ENCODE assay signal across 8 mouse cellular contexts in genomic region chr16:17146772-17147235, GRCm38 (mm10). TPM values are rescaled to one million over a fixed set of nuclear protein-coding genes. Genes with fewer than 3 reads are reported as not detected.
A peak's percentile ranks its signal among the peaks of the same experiment; 100 is the strongest.
DNase-seq lines count a peak whose midpoint lies in the region; ATAC-seq and TF ChIP-seq lines count a peak whose summit lies in the region.

Ccdc116 (minus strand) TSS chr16:17147229.

- H3K9ac ChIP-seq in embryonic facial prominence, embryonic 14.5 days (ENCODE audit: low read depth, low read length) = peak within 1 kb of the TSS; percentile 66
- peak within 1 kb of the TSS; percentile 50 for H3K9ac ChIP-seq in limb, embryonic 12.5 days (replicated peaks)
- peak within 1 kb of the TSS; percentile 71 for H3K9ac ChIP-seq in midbrain, embryonic 14.5 days (replicated peaks; ENCODE audit: low read length)

- peaks cover 8% of the 10 kb centered on the region; the same call in 1 of the 2 replicates for H3K36me3 ChIP-seq in embryonic facial prominence, embryonic 14.5 days (ENCODE audit: control insufficient read depth, insufficient read depth, low read length)
- peaks cover 10% of the 10 kb centered on the region for H3K36me3 ChIP-seq in limb, embryonic 12.5 days
- peaks cover 8% of the 10 kb centered on the region; the same call in 1 of the 2 replicates for H3K36me3 ChIP-seq in midbrain, embryonic 14.5 days (ENCODE audit: control insufficient read depth, insufficient read depth, low read length)

- peak; percentile 89 for ATAC-seq in embryonic facial prominence, embryonic 14.5 days (ENCODE audit: low read depth)
- peak; percentile 72 for ATAC-seq in limb, embryonic 12.5 days (ENCODE audit: insufficient number of reproducible peaks, insufficient read depth, low FRiP score, low TSS enrichment, low read depth)
- ATAC-seq in midbrain, embryonic 14.5 days (ENCODE audit: low FRiP score, low TSS enrichment) = peak; percentile 86

- H3K9me3 ChIP-seq in embryonic facial prominence, embryonic 14.5 days (ENCODE audit: control insufficient read depth, low read length) = no peaks in the 10 kb centered on the region
- H3K9me3 ChIP-seq in limb, embryonic 12.5 days = no peaks in the 10 kb centered on the region
- H3K9me3 ChIP-seq in midbrain, embryonic 14.5 days (ENCODE audit: control insufficient read depth, low read length) = no peaks in the 10 kb centered on the region

- TF ChIP-seq CTCF in bone marrow, adult 2 months (IDR thresholded peaks at IDR 0.05; ENCODE audit: control insufficient read depth, insufficient read depth, low read length) = peak; percentile 30; the same call in 1 of the 2 replicates

- WGBS in bone marrow, adult 2 months = under 1% methylated on average over 34 of the region's 34 CpGs
- WGBS in embryonic facial prominence, embryonic 14.5 days = 0% methylated on average over 20 of the region's 34 CpGs
- WGBS in limb, embryonic 12.5 days = under 1% methylated on average over 34 of the region's 34 CpGs
- WGBS in midbrain, embryonic 14.5 days = under 1% methylated on average over 34 of the region's 34 CpGs

- H3K4me1 ChIP-seq in bone marrow, adult 2 months (ENCODE audit: control insufficient read depth, insufficient read depth, low read length) = no peaks in the 10 kb centered on the region; the same call in 1 of the 2 replicates
- peaks cover 6% of the 10 kb centered on the region; the same call in 1 of the 2 replicates for H3K4me1 ChIP-seq in embryonic facial prominence, embryonic 14.5 days (ENCODE audit: control insufficient read depth, insufficient read depth, low read length)
- peaks cover 11% of the 10 kb centered on the region; the same call in 1 of the 2 replicates for H3K4me1 ChIP-seq in limb, embryonic 12.5 days (replicated peaks)
- peaks cover 10% of the 10 kb centered on the region for H3K4me1 ChIP-seq in midbrain, embryonic 14.5 days (ENCODE audit: control insufficient read depth, insufficient read depth, low read length)

- H3K27me3 ChIP-seq in embryonic facial prominence, embryonic 14.5 days (replicated peaks; ENCODE audit: control insufficient read depth, insufficient read depth, low read length) = peaks cover 4% of the 10 kb centered on the region; the same call in 1 of the 2 replicates
- peaks cover 17% of the 10 kb centered on the region for H3K27me3 ChIP-seq in limb, embryonic 12.5 days
- H3K27me3 ChIP-seq in midbrain, embryonic 14.5 days (ENCODE audit: control insufficient read depth, insufficient read depth, low read length) = no peaks in the 10 kb centered on the region; the same call in 1 of the 2 replicates

- H3K4me2 ChIP-seq in embryonic facial prominence, embryonic 14.5 days (ENCODE audit: low read depth, low read length) = peak within 1 kb of the TSS; percentile 100
- H3K4me2 ChIP-seq in limb, embryonic 12.5 days = peak within 1 kb of the TSS; percentile 97
- H3K4me2 ChIP-seq in midbrain, embryonic 14.5 days (ENCODE audit: low read length) = peak within 1 kb of the TSS; percentile 90

- peak; percentile 94 for DNase-seq in A20 (ENCODE audit: low read depth, low spot score)
- peak; percentile 94 for DNase-seq in embryonic facial prominence, embryonic 14.5 days (ENCODE audit: low spot score)
- DNase-seq in heart, adult 8-10 months (ENCODE audit: low spot score) = peak; percentile 62
- DNase-seq in kidney, adult 8-10 months = peak; percentile 55 to 73
- DNase-seq in midbrain, embryonic 14.5 days = peak; percentile 95
- DNase-seq in spleen, adult 12 weeks (ENCODE audit: low spot score) = peak; percentile 63

- H3K27ac ChIP-seq in bone marrow, adult 2 months (ENCODE audit: control insufficient read depth, insufficient read depth, low read depth, low read length, poor library complexity) = no peak within 1 kb of the TSS
- H3K27ac ChIP-seq in embryonic facial prominence, embryonic 14.5 days (replicated peaks; ENCODE audit: low read depth, low read length) = no peak within 1 kb of the TSS
- no peak within 1 kb of the TSS for H3K27ac ChIP-seq in limb, embryonic 12.5 days
- H3K27ac ChIP-seq in midbrain, embryonic 14.5 days (replicated peaks; ENCODE audit: low read depth, low read length) = peak within 1 kb of the TSS; percentile 52; the same call in 1 of the 2 replicates

- TF ChIP-seq POLR2A in bone marrow, adult 2 months (IDR thresholded peaks at IDR 0.05; ENCODE audit: borderline replicate concordance, control insufficient read depth, low read depth, low read length) = peak; percentile 46; the same call in 1 of the 2 replicates

- H3K4me3 ChIP-seq in bone marrow, adult 2 months (replicated peaks; ENCODE audit: control insufficient read depth, low read depth, low read length) = peak within 1 kb of the TSS; percentile 79
- H3K4me3 ChIP-seq in embryonic facial prominence, embryonic 14.5 days (ENCODE audit: low read depth, low read length) = peak within 1 kb of the TSS; percentile 65
- peak within 1 kb of the TSS; percentile 52 for H3K4me3 ChIP-seq in limb, embryonic 12.5 days (replicated peaks)
- H3K4me3 ChIP-seq in midbrain, embryonic 14.5 days (replicated peaks; ENCODE audit: low read depth, low read length) = peak within 1 kb of the TSS; percentile 60

RNA-seq across cellular contexts. Expression of gene Ccdc116, which starts in this region (rescaled TPM):
- 0.61 and 1.8 TPM in 2 replicates for polyA plus RNA-seq in bone marrow, adult 2 months (2011; ENCODE audit: insufficient read depth, insufficient read length, low replicate concordance, missing spikeins)
- polyA plus RNA-seq in embryonic facial prominence, embryonic 14.5 days (2014; fragmentation: Nextera tagmentation; extraction: Ambion mirVana) = 0.60 and 0.94 TPM in 2 replicates
- under 1 TPM in 2 of 4 experiments, not detected in 2; 0.31 to 0.33 TPM for total RNA-seq in heart, adult 8-10 months (2022)
- 0.40 and 0.54 TPM in 2 replicates for polyA plus RNA-seq in limb, embryonic 12.5 days (2016; fragmentation: Nextera tagmentation; extraction: Ambion mirVana)
- 2.0 and 2.7 TPM in 2 replicates for polyA plus RNA-seq in midbrain, embryonic 14.5 days (2014; fragmentation: Nextera tagmentation; extraction: Ambion mirVana)

Comparison
In these comparisons a context has a peak if more than half of its experiments do, and no peak if none do; other contexts are left out.
1. Peak in DNase-seq, ATAC-seq, H3K4me3 ChIP-seq, H3K9ac ChIP-seq and H3K4me2 ChIP-seq in embryonic facial prominence, embryonic 14.5 days; RNA of the gene not detected or under 1 TPM.
2. Peak in DNase-seq in heart, adult 8-10 months; RNA of the gene not detected or under 1 TPM.
3. Peak in ATAC-seq, H3K4me3 ChIP-seq, H3K9ac ChIP-seq and H3K4me2 ChIP-seq in limb, embryonic 12.5 days; RNA of the gene not detected or under 1 TPM.